Mouse (Mus musculus) heart, adult 2 months (tissue): ENCODE data around the gene Enpp1.

Source experiments
- CTCF ChIP-seq: fragments of 200-600 bp; IDR thresholded peaks from 2 replicates; pipeline ENCODE4 v1.8.1; 2022; ENCODE audit warnings: antibody characterized with exemption, mild to moderate bottlenecking, moderate library complexity
- POLR2A ChIP-seq: fragments of 200-500 bp; IDR thresholded peaks from 2 replicates; pipeline ENCODE4 v1.6.1; 2011; ENCODE audit warnings: mild to moderate bottlenecking, low read depth, low read length, control low read depth; ENCODE audit not compliant: insufficient read depth

- TF ChIP-seq CTCF (no peak), POLR2A (no peak)
These were observed 113.3 kb downstream of the Enpp1 start for GRCm38 (mm10) chr10:24598693-24599092.
